ENCODE assay signal across 9 mouse cellular contexts in genomic region chr5:138920156-138920845, GRCm38 (mm10).
DNase-seq lines count a peak whose midpoint lies in the region; ATAC-seq lines count a peak whose summit lies in the region.
"Had no signal": no experiment of that assay in that cellular context is flagged by ENCODE, and none has a peak within 500 bp of the region (broad histone marks: within the 10 kb centered on the region; RNA-seq: fewer than 3 reads in every experiment).

No protein-coding gene starts in this region.

- H3K9me3 ChIP-seq in embryonic facial prominence, embryonic 14.5 days (ENCODE audit: control insufficient read depth, low read length), result peaks cover 7% of the 10 kb centered on the region; the same call in 1 of the 2 replicates
- no peaks in the 10 kb centered on the region for H3K9me3 ChIP-seq in embryonic facial prominence, embryonic 10.5 days
- H3K9me3 ChIP-seq in stomach, embryonic 15.5 days, result no peaks in the 10 kb centered on the region
- H3K9me3 ChIP-seq: limb, embryonic 12.5 days had no signal

- H3K4me3 ChIP-seq in embryonic facial prominence, embryonic 14.5 days (ENCODE audit: low read depth, low read length), result no peak overlapping the region
- H3K4me3 ChIP-seq in embryonic facial prominence, embryonic 10.5 days, result no peak overlapping the region
- no peak overlapping the region for H3K4me3 ChIP-seq in stomach, embryonic 15.5 days (replicated peaks)
- H3K4me3 ChIP-seq: limb, embryonic 12.5 days had no signal

- WGBS in embryonic facial prominence, embryonic 14.5 days, result 69% methylated on average over 7 of the region's 7 CpGs
- 79% methylated on average over 7 of the region's 7 CpGs for WGBS in embryonic facial prominence, embryonic 10.5 days
- WGBS in stomach, embryonic 15.5 days, result 62% methylated on average over 7 of the region's 7 CpGs

- intact Hi-C loops in left cerebral cortex, postnatal 4 days (cut with DNase I), result no loop called here

- DNase-seq in embryonic facial prominence, embryonic 14.5 days (ENCODE audit: low spot score), result no peak
- no peak for DNase-seq in embryonic facial prominence, embryonic 10.5 days (ENCODE audit: low spot score)
- DNase-seq in adrenal gland, postnatal 25 days, result peak; percentile 64
- DNase-seq in frontal cortex, postnatal 14 days (ENCODE audit: low spot score in 2 of 2), result peak; percentile 19 to 55
- peak; percentile 90 to 92 for DNase-seq in kidney, adult 8-10 months
- DNase-seq in left cerebral cortex, postnatal 4 days, result peak; percentile 96
- no peak for DNase-seq in thymus, postnatal 10 days (ENCODE audit: low spot score in 2 of 2)

- H3K9ac ChIP-seq in embryonic facial prominence, embryonic 14.5 days (ENCODE audit: low read depth, low read length), result no peak overlapping the region
- H3K9ac ChIP-seq in stomach, embryonic 15.5 days, result no peak overlapping the region
- H3K9ac ChIP-seq: limb, embryonic 12.5 days had no signal

- ATAC-seq in embryonic facial prominence, embryonic 14.5 days (ENCODE audit: low read depth), result peak; percentile 55; the same call in 1 of the 2 replicates
- ATAC-seq in stomach, embryonic 15.5 days (ENCODE audit: insufficient read depth, low FRiP score, low read depth), result peak; percentile 60; the same call in 1 of the 2 replicates

- no peak overlapping the region for H3K27ac ChIP-seq in embryonic facial prominence, embryonic 14.5 days (replicated peaks; ENCODE audit: low read depth, low read length)
- no peak overlapping the region for H3K27ac ChIP-seq in embryonic facial prominence, embryonic 10.5 days (replicated peaks)
- no peak overlapping the region for H3K27ac ChIP-seq in stomach, embryonic 15.5 days
- H3K27ac ChIP-seq: limb, embryonic 12.5 days had no signal

- H3K36me3 ChIP-seq in embryonic facial prominence, embryonic 14.5 days (ENCODE audit: control insufficient read depth, insufficient read depth, low read length), result no peaks in the 10 kb centered on the region
- H3K36me3 ChIP-seq in embryonic facial prominence, embryonic 10.5 days (replicated peaks), result no peaks in the 10 kb centered on the region
- H3K36me3 ChIP-seq in stomach, embryonic 15.5 days, result no peaks in the 10 kb centered on the region
- H3K36me3 ChIP-seq: limb, embryonic 12.5 days had no signal

- H3K4me1 ChIP-seq in embryonic facial prominence, embryonic 14.5 days (ENCODE audit: control insufficient read depth, insufficient read depth, low read length), result no peaks in the 10 kb centered on the region
- H3K4me1 ChIP-seq in embryonic facial prominence, embryonic 10.5 days, result peaks cover 4% of the 10 kb centered on the region; the same call in 1 of the 2 replicates
- H3K4me1 ChIP-seq in stomach, embryonic 15.5 days, result no peaks in the 10 kb centered on the region
- H3K4me1 ChIP-seq: limb, embryonic 12.5 days had no signal

- no peaks in the 10 kb centered on the region for H3K27me3 ChIP-seq in embryonic facial prominence, embryonic 14.5 days (replicated peaks; ENCODE audit: control insufficient read depth, insufficient read depth, low read length)
- no peaks in the 10 kb centered on the region for H3K27me3 ChIP-seq in embryonic facial prominence, embryonic 10.5 days (replicated peaks; ENCODE audit: low read depth, poor library complexity, severe bottlenecking)
- H3K27me3 ChIP-seq in stomach, embryonic 15.5 days (replicated peaks), result no peaks in the 10 kb centered on the region
- H3K27me3 ChIP-seq: limb, embryonic 12.5 days had no signal

- no peak overlapping the region for H3K4me2 ChIP-seq in embryonic facial prominence, embryonic 14.5 days (ENCODE audit: low read depth, low read length)
- no peak overlapping the region for H3K4me2 ChIP-seq in stomach, embryonic 15.5 days
- H3K4me2 ChIP-seq: limb, embryonic 12.5 days had no signal

Comparison
In these comparisons a context has a peak if more than half of its experiments do, and no peak if none do; other contexts are left out.
1. DNase-seq: peak in adrenal gland, postnatal 25 days (single experiment), frontal cortex, postnatal 14 days (2 of 2), kidney, adult 8-10 months (2 of 2) and left cerebral cortex, postnatal 4 days (single experiment); none in embryonic facial prominence, embryonic 14.5 days (single experiment), embryonic facial prominence, embryonic 10.5 days (single experiment) and thymus, postnatal 10 days (0 of 2).